Mouse (Mus musculus) MN1 (cell line): ENCODE results near the gene Ergic1.

Experiments used
- DNase-seq: peaks from one replicate; pipeline ENCODE4 v3.0.0-alpha.2; 2016; ENCODE audit warnings: low spot score

The Ergic1 gene

DNA sequence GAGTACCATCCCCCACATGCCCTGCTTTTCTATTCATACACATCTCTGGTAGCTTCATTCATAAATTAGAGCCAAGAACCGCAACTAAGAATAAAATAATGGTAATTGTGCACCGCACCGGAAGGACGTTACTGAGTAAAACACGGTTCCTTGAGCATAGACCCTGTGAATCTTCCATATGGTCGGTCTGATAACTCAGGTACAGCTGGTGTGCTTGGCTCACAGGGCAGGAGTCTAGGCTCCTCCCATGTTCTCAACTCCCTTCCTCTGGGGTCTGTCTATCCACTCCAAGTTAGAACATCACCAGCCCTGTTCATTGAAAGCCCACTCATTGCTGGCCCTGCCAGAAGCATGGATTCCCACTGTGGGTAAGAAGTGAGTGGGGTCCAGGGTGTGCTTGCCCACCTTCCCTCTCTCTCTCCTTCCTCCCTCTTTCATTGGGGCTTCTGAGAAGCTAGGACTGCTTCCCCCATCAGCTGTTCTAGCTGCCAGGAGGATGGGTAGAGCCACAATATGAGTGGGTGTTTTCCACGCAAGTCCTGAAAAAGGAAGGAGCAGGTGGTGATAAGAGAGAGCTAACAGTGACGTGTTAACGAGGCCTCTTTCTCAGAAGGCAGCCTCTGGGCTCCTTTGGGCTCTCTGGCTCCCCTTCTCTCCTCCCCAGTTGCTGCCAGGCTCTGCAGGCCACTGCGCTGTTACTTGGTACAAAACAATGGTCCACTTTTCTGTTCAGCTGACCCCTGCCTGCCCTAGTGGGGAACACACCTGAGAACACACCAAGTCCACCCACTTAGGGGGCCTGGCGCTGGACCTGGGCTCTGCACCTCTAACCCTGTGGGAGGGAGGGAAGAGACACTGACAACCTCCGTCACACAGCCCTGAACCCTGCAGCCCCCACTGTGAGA lies 14.7 kb downstream of the Ergic1 start:
- no peak for DNase-seq

DNA sequence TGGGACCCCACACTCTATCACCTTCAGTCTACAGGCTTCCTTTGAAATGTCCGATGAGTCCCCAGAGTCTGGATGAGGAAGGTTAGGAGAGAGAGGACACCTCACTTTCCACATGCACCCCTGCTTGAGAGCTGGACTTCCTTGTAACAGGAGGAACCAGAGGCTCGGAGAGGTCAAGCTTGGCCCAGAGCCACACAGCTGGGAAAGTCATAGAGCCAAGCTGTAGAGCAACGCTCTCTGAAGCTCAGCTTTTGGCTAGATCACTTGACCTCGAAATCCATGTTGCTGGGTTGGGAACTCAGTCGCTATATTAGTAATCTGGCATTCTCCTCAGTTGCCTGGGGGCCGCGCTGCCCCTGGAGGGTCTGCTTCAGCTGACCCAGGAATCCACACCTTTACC lies 15.5 kb downstream of the Ergic1 start:
- DNase-seq: no peak

DNA sequence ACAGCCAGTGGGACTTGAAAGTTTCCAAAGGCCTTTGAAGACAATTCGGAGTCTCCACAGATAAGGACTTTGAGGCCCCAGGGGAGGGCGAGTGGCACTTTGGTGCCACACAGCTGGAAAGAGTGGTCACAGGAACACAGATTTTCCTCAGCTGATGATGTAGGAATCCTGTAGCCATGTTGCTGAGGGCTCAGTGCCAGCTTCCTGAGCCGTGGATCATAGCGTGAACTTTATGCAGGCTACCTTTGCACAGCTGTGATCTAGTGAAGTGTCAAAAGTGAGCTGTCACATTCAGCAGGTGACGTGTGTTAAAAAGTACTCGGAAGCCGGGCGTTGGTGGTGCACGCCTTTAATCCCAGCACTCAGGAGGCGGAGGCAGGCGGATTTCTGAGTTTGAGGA lies 16.0 kb downstream of the Ergic1 start:
- DNase-seq: no peak

GRCm38 (mm10) chr17:26578162-26578561 lies 16.9 kb downstream of the Ergic1 start:
- no peak for DNase-seq

DNA sequence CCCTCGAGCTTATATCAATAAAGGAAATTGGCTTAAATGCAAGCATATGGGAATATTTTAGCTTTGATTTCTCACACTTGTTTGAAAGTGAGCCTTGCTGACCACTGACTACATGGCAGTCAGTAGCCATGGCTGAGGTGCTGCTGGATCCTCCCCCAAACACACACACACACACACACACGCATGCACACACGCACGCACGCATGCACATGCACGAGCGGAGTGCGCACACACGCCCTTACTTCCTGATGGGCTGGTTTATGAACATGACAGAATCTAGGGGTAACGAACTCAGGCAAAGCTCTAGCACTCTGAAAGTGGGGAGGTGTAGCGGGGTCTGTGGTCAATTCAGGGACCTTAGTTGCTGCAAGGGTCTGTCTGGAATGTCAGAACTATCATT lies 17.5 kb downstream of the Ergic1 start:
- no peak for DNase-seq

GRCm38 (mm10) chr17:26579396-26579795 lies 18.1 kb downstream of the Ergic1 start:
- DNase-seq: peak; percentile 38

- no peak for DNase-seq
These were observed 19.6 kb downstream of the Ergic1 start for GRCm38 (mm10) chr17:26580873-26581401.

DNA sequence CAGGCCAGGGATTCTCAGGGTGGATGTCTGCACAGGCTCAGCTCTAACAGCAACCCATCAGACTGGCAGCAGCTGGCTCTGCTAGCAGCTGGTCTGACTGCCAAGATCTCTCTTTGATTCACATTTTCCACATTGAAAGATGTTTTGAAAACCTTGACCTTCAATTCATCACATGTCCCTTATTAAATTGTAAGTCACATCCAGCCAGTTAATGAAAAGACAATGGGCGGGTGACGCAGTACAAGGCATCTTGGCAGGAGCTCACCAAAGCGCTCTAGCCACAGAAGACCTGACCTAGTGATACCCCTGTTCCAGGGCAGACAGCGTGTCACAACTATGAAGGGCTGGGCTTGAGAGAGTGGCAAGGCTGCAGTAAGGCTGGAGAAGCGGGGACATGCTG lies 21.0 kb downstream of the Ergic1 start:
- peak; percentile 90 for DNase-seq

DNA sequence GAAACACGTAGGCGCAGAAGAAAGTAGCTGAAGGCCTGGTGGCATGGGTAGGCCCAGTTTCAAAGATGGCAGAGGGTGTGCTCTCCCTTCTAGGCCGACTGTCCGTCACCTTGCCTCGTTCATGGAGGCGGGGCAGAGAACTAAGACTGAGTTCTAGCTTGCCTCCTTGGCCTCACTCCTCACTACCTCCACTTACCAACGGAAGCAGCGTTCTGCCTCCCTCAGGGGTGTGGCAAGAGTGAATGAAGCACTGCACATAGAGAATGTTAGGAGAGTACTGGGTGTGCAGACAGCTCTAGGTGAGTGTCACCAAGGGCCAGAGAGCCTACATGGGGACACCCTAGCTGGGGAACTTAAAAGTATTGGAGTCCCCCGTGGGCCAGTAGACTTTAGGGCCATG lies 21.8 kb downstream of the Ergic1 start:
- no peak for DNase-seq

DNA sequence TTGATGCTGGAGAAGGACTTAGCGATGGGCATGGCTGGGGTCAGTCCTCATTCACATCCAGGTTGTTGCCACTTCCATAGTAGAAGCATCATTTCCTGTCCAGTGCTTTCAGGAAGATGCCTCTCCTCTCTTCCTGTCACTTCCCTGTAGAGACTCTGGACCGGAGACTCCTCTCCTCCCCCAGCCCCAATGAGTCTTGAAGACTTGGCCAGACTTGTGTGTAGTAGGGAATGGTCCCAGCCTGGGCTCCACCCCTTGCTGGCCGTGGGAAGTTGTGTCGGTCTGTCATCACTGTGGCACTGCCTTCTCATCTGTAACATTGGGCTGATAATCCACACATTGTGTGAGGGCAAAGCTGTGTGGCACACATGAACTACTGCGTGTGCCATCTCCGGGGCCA lies 22.3 kb downstream of the Ergic1 start:
- DNase-seq: no peak

DNA sequence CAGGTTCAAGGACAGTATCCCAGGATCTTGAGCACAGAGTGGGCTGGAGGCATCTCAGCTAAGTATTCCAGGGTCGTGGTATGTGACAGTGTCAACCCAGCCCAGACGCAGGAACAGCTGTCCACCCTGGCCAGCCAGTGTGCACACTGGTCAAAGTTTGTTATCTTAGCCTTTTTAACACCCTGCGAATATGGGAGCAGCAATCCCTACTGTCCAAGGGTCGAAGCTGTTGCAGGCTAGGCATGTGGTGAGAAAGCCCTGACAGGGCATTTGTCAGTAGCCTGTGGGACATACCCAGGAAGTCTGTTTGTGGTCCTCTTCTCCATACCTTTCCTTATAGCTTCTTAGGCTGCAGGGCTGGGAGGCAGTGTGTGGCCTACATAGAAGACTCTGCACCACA lies 22.8 kb downstream of the Ergic1 start:
- no peak for DNase-seq

- DNase-seq: no peak
These were observed 23.4 kb downstream of the Ergic1 start for GRCm38 (mm10) chr17:26584558-26585136.

GRCm38 (mm10) chr17:26587961-26588487 lies 26.7 kb downstream of the Ergic1 start:
- no peak for DNase-seq

GRCm38 (mm10) chr17:26592510-26592909 lies 31.2 kb downstream of the Ergic1 start:
- DNase-seq: no peak

DNA sequence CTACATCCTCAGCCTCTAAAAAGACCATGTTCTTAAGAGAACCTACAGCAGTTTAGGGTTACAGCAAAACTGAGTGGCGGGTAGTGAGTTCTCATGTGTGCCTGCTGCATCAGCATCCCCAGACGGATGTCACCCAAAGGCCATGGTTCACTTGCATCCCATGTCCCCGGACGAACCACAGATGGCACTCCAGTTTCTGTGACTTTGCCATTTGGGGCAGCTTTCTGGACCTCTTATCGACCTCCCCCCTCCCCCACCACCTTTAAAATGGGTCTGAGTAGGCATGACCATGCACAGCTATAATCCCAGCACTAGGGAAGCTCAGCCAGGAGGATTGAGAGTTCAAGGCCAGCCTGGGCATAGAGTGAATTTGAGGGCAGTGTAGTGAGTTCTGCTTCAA lies 31.9 kb downstream of the Ergic1 start:
- DNase-seq: no peak

- DNase-seq: peak; percentile 42
These were observed 32.9 kb downstream of the Ergic1 start for GRCm38 (mm10) chr17:26594171-26594570.

DNA sequence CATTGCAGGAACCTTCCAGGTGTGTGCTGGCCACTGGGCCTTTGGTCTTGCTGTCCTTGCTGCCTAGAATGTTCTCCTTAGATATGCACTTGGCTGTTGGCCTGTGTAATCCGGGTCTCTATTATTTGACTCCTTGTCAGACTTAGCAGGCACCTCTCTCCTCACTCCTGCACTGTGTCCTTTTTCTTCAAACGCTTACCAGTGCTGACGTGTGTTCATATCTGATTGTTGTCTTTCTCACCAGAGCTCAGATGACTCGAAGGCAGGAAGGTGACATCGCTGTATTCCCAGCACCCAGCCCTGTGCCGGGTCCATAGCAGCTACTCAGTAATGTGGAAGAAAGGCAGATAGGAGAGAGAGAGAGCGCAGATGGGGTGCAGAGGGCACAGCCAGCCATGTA lies 33.7 kb downstream of the Ergic1 start:
- DNase-seq: no peak

DNA sequence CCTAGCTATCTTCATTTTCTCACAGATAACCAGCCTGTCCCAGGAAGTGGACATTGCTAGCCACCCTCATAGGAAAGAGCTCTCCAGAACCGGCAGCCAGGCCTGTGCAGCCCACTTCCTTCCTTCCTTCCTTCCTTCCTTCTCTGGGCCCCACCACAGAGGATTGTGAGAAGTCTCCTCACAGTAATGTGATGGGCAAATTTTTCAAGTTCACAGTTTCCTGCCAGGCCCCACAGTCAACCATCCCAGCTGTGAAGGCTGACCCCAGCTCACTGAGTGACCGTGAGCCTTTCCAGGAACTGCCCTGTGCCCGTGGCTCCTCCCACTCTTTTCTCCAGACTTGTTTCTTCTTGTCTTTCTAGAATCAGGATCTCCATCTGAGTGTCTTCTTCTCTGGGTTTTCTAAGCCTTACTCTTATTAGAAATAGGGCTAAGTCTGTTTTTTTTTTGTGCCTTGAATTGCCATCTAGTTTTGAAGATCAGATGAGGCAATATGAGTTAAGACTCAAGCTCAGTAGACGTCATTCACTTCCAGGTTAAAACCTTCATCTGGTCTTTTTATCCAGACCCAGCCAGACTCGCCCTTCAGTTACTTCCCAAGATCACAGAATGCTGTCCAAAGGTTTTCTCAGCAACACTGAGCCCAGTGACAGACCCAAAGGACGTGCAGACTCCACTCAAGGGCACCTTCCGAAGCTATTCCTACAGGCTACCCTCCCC lies 34.3 kb downstream of the Ergic1 start:
- no peak for DNase-seq

GRCm38 (mm10) chr17:26596168-26596658 lies 34.9 kb downstream of the Ergic1 start:
- DNase-seq: no peak

DNA sequence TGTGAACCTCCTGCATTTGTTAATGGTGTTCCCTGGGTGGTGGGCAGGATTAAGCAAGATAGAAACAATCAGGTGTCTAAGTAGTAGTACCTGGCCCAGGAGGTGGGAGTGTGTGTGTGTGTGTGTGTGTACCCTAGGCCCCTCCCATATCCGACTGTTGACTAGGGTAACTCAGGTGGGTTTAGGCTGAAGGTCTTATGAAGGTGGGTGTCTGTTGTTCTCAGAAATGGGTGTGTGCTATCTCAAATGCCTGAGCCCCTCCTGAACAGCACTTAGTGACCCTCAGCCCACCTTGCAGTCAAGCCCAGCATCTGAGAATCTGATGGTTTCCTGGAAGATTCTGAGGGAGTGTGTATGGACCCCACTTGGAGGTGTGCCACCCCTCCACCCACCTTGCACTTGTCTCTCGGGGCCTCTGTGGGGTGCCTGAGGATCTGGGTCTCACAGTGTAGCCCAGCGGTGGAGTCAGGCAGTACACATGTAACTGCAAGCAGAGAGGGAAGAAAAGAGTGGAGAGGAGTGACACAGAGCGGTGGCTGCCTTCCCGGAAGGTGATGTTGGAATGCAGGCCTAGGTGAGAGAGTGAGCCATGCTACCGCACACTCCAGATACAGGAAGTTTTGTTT lies 35.7 kb downstream of the Ergic1 start:
- no peak for DNase-seq

GRCm38 (mm10) chr17:26598845-26599244 lies 37.6 kb downstream of the Ergic1 start:
- DNase-seq: no peak

- DNase-seq: no peak
These were observed 39.7 kb downstream of the Ergic1 start for GRCm38 (mm10) chr17:26600913-26601447.
